Mouse (Mus musculus) spleen, embryonic (tissue): ENCODE results near the gene Tmem274.

Experiments
- CTCF ChIA-PET: fragments of 350-600 bp; sonication (Branson Sonifier 250); formaldehyde crosslinking; loops from one replicate; lab custom pipeline; 2022; lab: Charles Lee

Tmem274 gene

DNA sequence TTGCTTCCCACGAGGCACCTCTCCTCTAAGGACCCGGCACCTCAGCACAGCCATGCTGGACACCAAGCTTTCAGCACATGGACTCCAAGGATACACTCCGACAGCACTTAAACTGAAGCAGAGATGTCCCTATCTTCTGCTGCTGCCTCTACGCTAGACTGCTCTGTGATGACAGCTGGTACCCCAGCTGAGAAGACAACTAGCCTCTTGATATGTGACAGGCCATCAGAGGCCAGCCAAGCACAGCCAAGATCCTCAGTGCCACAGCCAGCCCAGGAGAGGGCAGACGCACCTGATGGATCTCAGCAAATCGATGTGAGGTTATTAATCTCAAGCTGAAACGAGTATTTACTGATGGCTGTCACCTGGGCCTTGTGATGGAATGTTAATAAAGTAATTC is 2.1 kb upstream of the Tmem274 start:
- CTCF ChIA-PET, result no interaction called here

DNA sequence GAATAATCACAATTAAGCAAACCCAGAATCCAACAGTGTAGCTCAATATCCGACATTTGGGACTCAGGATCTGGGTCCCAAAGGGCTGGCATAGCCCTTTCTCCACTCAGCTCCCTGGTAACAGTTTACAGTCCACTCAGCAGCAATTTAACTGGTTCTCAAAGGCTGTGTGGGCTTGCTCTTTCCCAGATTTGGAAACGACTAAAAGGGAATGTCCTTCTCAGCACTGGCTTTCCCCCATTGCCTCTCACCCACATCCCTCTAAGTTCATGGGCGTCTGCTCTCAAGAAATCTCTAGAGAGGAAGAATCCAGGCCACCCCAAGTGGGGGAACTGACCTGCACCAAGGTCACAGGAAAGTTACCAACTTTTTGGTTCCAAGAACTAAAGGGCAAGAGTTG is 7.4 kb downstream of the Tmem274 start:
- CTCF ChIA-PET, result no interaction called here

DNA sequence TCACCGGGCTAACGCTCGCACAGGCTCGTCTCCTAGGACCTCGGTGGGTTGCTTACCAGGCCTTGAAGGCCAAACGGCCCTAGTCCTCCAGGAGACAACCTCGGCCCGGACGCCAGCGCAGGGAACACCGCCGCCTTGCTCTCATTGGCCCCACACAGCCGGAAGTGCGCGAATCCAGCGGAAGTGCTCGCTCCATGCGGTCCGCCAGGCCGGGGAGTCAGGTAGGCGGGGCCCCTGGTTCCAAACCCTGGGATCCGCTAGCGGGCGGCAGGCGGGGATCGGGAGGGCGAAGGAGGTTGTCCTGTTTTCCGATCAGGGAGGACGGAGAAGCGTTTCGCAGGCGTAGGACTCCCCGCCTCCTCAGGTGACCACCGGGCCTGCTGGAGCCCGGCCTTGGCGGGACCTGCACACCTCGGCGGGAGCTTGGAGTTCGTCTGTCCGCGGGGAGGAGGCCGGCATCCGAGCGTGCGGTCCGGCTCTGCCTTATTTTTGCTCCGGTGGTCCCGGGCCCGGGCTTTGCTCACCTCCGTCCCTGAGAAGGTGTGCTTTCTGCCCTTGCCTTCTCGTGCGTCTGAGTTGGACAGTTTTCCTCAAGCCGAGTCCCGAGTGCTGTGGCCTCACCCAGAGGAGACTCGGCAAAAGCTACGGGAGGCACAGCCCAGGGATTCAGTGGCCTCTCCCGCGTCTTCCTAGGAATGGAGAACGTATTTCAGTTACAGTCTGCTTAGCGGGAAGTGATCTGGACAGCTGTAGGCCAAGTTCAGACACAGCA is 8.1 kb downstream of the Tmem274 start, which contains the start of the genes Nmnat1 and Lzic:
Nmnat1 (minus strand) TSS at position 150 of the 772 bp plus-strand sequence.
Lzic (plus strand) TSS at position 177 of the 772 bp plus-strand sequence.
- CTCF ChIA-PET, result no interaction called here

DNA sequence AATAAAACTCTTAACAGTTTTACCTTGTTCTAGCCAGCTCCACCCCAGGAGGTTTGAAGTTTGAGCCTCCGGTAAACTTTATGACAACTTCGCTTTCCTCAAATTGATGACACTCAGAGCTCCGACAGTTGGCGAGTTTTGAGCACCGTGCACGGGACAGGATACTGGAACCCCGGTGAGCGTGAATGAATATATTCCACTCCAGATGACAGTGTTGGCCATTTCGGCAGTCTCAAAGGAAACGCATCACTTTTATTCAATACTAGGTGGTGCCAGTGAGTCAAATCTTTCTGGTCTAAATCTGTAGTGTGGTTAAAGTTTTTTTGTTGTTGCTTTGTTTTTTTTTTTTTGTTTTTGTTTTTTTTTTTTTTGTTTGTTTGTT is 8.6 kb downstream of the Tmem274 start:
- CTCF ChIA-PET, result no interaction called here

DNA sequence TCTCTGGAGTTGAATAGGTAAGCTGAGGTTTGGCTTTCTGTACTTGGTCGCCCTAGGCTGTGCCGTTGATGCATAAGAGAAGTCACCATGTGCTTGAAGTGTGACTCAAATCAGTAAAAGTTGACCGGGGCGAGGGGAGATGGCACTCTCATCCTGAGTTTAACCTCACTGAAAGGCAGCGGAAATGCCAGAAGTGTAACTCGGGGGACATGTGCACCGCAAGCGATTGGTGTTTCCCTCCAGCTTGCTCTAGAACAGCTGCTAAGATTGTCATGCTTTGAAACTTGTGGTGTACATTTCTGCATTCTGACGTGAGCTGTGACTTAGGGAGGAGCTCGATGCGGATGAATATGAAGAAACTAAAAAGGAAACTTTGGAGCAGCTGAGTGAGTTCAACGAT is 10.6 kb downstream of the Tmem274 start:
- CTCF ChIA-PET, result no interaction called here

DNA sequence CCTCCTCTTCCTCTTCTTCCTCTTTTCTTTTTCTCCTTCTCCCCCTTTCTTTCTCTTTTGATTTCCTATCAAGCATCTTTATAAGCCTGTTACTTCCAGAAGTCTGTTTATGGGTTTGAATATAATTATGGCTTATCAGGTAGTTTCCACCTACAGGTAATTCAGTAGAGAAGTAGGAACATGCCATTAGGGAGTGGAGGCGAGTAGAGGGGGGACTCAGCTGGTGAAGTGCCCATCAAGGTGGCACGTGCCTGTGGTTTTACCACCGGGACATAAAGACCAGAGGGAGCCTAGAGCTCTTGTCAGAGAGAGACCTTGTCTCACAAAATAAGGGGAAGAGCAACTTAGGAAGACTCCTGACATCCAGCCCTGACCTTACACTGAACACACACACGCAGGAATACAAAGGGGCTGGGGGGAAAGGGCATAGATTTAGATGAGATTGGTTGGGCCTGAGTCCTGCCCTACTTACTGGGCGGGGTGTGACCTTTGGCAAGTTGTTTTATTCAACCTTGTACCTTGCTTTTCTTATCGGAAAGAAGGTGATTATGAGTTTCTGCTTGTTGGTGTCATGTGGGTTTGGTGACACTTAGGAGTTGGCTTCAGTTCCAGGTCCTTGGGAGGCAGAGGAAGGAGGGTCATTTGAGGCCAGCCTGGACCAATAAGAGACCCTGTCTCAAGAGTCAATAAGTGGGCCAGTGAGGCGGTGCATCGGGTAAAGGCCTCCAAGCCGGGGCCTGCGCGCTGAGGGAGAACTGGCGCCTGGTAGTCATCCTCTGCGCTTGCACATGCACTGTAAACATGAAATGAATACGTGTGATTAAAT is 12.4 kb downstream of the Tmem274 start:
- CTCF ChIA-PET, result no interaction called here

DNA sequence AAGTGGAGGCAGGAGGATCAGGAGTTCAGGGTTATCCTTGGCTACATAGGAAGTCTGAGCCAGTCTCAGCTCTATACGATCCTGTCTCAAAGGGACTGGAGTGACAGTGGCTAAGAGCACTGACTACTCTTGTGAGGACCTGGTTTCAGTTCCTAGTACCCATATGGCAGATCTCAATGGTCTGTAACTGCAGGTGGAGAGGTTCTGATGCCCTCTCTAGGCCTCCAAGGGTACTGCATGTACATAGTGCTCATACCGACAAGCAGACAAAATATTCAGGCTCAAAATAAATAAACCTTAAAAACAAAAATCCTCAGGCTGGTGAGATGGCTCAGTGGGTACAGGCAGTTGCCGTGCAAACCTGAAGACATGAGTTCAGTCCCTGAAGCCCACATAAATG is 14.0 kb downstream of the Tmem274 start:
- CTCF ChIA-PET, result no interaction called here

DNA sequence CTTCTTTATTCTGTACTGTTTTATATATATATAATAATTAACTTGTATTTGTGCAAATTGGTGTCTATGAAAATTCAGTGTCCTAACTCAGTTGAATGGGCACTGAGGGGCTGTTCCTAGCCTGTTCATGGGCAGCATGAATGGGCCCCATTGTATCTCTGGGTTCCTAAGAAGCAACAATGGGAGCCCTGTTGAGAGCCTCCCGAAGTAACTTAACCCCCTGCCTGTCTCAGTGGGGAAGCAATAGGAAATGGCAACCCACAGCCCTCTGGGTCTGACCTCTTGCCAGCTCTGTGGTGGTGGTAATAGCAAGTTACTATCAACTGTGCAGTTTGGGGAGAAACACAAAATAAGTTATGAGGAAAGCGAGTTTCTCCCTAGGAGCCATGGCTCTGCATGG is 19.4 kb downstream of the Tmem274 start:
- CTCF ChIA-PET, result interaction anchor here (0.7 kb wide), 1 partner anchor 23 kb away, joined by 7 read pairs; no protein-coding TSS in a partner anchor

DNA sequence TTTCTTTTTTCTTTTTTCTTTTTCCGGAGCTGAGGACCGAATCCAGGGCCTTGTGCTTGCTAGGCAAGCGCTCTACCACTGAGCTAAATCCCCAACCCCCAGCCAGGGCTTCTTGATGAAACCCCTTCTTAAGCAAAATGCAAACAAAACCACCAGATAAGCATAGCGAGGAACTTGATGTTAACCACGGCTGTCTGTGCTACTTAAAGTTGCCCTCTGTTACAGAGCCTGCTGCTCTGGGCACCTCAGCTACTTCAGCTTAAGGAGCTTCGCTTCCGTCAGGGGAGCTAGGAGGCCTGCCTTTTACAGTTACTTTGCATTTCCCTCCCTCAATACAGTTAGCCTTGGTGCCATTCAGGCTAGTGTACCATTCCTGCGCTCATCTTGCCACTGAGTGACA is 21.7 kb downstream of the Tmem274 start:
- CTCF ChIA-PET, result interaction anchor here (0.6 kb wide), 1 partner anchor 92 kb away, joined by 5 read pairs; no protein-coding TSS in a partner anchor

DNA sequence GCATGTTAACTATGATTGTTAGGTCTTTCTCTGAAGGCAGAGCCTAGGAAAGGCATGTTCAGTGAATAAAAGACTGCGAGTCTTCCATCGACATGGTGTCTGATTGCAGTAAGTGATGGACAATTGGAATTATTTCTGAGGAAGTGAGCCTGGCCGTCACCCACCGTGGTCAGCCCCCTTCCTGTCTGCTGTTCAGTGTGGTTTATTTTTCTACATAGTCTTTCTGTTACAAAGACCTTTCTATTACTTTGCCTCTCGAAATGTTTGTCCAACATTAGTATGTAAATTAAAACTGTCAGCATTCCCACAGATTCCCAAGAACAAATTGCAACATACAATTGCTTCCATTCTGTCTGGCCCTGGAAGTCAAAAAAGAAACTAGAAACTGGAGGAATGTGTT is 22.6 kb downstream of the Tmem274 start:
- CTCF ChIA-PET, result no interaction called here

DNA sequence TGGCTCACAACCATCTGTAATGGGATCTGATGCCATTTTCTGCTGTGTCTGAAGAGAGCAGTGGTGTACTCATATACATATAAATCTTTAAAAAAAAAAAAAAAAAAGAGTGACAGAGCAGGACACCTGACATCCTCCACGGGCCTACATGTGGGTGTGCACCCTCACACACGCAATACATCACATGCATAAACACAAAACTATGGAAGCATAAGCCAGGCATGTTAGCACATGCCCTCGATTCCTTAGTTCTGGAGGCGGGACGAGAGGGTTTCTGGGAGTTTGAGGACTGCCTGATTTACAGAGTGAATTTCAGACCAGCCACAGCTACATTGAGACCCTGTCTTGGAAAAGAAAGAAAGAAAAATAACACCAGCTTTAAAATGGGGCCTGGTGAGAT is 27.2 kb downstream of the Tmem274 start:
- CTCF ChIA-PET, result interaction anchor here (0.5 kb wide), 1 partner anchor 54 kb away, joined by 3 read pairs; no protein-coding TSS in a partner anchor

DNA sequence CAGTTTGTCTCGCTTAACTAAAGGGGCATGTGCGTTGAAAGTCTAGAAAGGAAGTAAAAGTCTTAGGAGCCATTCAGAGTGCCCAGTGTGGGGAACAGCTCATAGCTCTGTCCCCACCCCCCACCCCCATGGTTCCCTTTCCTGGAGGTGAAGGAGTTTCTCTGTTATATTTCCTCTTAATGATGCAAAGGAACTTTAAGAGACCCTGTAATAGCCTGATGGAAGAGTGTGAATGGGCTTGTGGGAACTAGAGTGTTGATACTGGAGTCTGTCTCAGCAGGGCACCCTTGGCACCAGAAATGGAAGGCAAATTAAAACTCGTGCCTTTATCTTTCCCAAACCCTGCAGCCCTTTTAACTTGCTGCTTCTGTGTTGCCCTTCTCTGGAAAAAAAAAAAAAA is 27.7 kb downstream of the Tmem274 start:
- CTCF ChIA-PET, result interaction anchor here (0.5 kb wide), 1 partner anchor 54 kb away, joined by 3 read pairs; no protein-coding TSS in a partner anchor

DNA sequence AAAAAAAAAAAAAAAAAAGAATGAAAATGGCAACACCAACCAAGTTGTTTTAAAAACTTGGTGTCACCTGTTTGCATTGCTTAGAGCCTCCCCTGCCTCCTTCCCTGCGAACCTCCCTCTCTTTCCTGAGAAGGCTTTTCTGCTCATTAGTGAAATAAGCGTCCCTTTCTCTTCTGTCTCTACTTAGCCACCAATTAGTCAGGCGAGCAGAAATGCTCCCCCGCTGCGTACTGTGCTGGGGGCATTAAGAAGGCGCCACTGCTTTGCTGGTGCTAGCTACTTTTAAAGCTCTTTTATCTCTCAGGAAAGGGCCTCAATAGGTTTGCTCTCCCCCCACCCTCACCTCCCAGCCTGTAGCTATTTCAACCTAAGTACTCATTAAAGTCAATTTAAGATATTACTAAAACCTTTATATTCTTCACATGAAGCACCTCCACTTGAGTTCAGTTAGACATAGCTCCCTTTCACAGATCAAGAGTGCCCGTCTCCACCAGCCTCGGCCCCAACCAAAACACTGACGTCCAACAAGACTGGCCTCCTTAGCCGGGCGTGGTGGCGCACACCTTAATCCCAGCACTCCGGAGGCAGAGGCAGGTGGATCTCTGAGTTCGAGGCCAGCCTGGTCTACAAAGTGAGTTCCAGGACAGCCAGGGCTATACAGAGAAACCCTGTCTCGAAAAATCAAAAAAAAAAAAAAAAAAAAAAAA is 28.2 kb downstream of the Tmem274 start:
- CTCF ChIA-PET, result no interaction called here

DNA sequence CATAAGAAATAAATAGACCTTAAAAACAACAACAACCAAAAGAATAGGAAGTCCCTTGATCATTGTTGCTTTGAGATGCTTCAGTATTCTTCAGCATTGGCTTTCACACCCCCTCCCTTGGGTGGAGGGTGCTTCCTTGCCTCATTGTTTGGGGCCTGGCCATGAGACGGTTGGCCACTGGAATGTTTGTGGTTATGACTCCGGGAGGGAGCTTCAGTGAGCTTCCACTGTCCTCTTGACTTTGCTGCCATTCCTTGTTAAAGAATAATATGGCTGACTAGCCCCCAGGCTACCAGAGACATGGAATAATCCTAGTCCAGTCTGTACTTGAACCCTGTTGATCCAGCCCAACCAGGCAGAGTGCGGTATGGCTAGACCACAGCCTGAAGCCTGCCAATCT is 29.7 kb downstream of the Tmem274 start:
- CTCF ChIA-PET, result no interaction called here

DNA sequence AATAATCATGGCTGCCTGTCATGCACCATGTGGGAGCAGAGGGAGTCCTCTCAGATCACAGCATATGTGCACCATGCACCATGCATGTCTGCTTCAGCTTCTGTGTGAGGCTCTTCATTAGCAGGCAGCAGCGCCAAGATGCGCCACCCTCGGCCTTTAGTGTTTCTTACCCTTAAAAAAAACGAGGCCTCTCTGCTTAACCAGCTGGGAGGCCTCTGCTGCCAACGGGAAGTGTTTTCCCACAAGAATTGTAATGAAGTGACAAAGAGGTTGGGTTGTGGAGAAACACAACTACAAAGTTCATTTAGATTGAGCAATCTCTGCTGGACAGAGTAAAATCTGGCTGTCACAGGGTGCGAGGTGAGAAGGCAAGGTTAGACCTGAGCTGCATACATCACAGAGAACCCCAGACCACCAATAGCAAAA is 34.1 kb downstream of the Tmem274 start:
- CTCF ChIA-PET, result interaction anchor here (0.6 to 0.7 kb wide), 2 partner anchors 35 to 381 kb away, joined by 3 to 5 read pairs; no protein-coding TSS in a partner anchor

DNA sequence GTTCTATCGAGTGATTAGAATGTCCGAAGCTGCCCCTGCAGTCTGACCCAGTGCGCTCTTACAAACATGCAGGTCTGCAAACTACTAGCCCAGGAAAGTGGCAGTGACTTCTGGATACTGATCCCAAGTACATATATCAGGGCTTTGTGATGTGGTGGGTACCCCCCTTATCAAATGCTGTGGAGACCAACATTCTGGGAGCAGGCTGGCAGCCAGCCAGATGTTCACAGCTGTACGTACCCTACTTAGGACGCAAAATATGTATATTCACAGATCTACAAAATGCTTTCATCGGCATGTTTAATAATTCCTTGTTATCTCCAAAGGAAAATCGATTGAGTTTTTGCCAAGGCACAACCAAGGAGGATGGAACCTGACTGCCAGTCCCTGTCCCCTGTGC is 34.9 kb downstream of the Tmem274 start:
- CTCF ChIA-PET, result no interaction called here

DNA sequence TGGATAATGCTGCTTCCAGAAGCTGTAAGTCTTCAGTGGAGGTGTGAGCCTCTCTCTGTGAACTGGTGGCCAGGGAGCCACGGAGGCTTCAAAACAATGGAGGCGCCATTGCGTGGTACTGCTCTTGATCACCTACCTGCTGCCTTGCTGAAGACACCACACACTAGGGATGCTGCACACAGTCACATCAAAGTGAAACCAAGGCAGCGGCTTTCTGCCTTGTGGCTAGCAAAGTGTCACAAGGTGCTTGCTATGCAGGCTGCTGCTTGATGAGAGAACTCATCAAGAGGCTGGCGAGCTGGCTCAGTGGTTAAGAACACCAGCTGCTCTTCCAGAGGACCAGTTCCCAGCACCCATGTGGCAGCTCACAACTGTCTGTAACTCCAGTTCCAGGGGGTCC is 38.5 kb downstream of the Tmem274 start:
- CTCF ChIA-PET, result interaction anchor here (0.6 kb wide), 1 partner anchor 249 kb away, joined by 3 read pairs; no protein-coding TSS in a partner anchor

DNA sequence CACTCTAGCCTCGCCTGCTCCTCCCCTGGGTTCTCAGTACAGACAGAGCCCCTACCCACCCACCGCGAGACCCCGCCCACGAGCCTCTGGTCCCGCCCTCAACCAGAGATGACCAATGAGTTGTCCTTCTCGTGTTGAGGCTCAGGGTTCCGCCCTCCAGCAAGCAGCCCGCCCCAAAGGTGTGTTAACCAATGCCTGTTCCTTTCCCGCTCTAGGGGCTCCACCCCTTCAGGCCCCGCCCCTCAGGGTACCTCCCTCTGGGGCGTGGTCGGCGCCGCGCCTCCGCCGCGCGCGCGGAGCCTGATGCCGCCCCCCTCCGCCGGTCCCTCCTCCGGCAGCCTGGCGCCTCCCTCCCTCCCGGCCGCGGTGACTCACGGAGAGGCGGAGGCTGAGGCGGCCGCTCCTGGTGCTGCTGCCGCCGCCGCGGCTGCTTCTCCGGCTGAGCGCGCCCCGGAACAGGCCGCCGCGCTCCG is 40.7 kb downstream of the Tmem274 start, which contains the start of gene Ctnnbip1:
Ctnnbip1 (plus strand) TSS at position 369 of the 473 bp plus-strand sequence.
- CTCF ChIA-PET, result interaction anchor here (1.2 kb wide), 1 partner anchor 46 kb away, joined by 3 read pairs; no protein-coding TSS in a partner anchor

DNA sequence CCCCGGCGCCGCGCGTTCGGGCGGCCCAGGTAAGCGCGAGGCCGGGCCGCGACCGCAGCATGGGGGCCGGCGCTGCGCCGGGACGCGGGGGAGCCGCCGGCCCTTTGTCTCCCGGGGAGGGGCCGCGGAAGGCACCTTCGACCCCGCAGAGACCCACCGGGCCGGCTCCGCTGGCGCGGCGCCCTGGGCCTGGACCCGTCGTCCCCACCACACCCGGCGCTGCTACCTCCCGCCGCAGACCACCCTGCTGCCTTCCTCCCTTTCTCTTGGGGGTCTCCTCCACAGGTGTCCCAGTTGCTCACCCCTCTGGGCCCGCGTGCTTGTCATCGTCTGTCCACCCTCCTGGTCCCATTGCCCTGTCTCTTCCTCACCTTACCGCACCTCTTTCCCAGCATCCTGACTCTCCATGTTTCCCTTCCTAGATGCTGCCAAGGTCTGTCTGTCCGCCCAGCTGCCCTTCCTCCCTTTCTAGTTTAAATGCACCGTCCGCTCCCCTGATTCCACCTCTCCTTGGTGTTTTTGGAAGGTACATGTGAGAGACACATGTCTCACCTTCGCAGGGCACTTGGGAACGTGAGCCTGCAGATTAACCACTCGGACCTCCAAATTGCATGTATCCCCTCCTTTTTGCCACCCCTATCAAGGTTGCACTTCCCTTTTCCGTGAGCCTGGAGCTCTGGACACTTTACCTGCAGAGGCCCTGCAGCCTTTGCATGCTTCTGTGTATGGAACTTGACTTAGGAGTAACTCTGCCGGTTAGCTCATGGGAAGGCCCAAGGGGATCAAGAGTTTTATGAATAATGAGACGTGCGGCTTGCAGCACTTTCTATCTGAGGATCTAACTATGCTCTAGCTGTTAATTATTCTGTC is 41.4 kb downstream of the Tmem274 start:
- CTCF ChIA-PET, result no interaction called here

DNA sequence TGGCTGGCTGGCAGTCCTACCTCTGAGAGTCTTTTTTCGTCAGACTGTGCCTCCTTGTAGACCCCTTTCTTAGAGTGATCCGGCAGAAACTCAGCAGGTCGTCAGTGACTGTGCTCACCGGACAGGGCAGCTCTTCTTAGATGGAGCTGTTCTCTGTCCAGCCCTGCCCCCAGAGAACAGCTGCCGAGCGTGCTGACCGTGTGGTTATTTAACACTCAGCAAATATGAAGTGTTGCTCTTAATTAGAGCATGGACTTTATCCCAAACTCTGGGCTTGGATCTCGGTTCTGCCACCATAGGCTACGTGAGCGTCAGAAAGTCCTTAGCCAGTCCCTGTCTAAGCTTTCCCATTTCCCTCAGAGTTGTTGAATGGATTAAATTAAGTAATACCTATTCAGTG is 44.1 kb downstream of the Tmem274 start:
- CTCF ChIA-PET, result no interaction called here
